Mouse (Mus musculus) brain, embryonic 14.5 days (tissue): ENCODE data around the gene Elp5.

Source experiments
- CTCF ChIP-seq: fragments of 200-500 bp; IDR thresholded peaks from 2 replicates; pipeline ENCODE4 v1.5.1; 2012; ENCODE audit warnings: inconsistent platforms, mild to moderate bottlenecking, moderate library complexity, borderline replicate concordance; ENCODE audit not compliant: insufficient read depth, insufficient read length; ENCODE audit errors: extremely low read depth
- POLR2A ChIP-seq: fragments of 200-500 bp; IDR thresholded peaks from 2 replicates; pipeline ENCODE4 v1.6.1; 2012; ENCODE audit warnings: mild to moderate bottlenecking, inconsistent platforms, borderline replicate concordance; ENCODE audit not compliant: poor library complexity, insufficient read depth, insufficient read length, severe bottlenecking; ENCODE audit errors: extremely low read depth

DNA sequence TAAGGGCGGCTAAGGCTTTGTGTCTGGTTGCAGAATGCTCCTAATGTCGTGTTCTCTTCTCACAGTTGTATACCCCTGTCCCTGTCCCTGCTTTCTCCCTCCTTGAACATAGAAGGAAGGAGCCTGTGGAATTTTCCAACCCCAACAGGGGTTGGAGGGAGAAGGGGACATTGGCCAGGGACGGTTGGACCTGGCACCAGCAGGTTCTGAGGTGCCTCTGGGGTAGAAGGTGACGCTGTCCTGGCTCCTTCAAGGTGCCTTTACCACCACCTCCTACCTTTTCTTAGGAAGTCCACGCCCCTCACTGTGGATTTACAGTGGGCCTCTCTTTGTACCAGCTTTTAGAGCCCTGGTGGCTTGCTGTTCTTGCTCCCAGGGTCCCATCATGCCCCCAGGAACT is 44.5 kb downstream of the Elp5 start:
- TF ChIP-seq POLR2A (no peak), CTCF (no peak)
